Mouse (Mus musculus) urinary bladder, adult 18-20 months (tissue): ENCODE measurements around the gene Slc17a8.
"Not testable (repeated sequence)": the region's sequence is repeated elsewhere in the genome, so short reads cannot be mapped to it uniquely, and the experiment has no call there.

Experiments used
- DNase-seq, 2 experiments: peaks; one replicate each; pipeline ENCODE4 v3.0.0; 2022; ENCODE audit warnings: low spot score in 2 of 2, mixed read lengths in 2 of 2

The Slc17a8 gene

DNA sequence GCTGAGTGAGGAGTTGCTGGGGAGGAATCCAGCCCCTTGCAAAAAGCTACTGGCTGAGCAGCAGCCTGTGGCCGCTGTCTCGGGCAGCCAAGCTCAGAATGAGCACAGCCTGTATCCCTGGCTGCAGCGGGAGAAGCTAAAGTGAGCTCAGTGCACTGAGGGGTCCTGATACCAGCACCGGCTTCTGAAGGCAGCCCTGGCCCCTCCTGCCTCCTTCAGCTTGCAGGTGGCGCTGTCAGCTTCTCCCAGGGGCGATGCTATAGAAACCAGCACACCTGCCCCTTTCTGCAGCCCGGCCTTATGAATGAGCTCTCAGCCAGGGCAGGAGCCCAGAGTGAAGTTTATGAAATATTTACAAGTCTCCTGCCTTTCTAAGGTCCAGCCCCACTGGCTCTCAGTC is at the start of gene Slc17a8:
Slc17a8 (minus strand) TSS at position 125 of the 400 bp plus-strand sequence.
- DNase-seq, result no peak

DNA sequence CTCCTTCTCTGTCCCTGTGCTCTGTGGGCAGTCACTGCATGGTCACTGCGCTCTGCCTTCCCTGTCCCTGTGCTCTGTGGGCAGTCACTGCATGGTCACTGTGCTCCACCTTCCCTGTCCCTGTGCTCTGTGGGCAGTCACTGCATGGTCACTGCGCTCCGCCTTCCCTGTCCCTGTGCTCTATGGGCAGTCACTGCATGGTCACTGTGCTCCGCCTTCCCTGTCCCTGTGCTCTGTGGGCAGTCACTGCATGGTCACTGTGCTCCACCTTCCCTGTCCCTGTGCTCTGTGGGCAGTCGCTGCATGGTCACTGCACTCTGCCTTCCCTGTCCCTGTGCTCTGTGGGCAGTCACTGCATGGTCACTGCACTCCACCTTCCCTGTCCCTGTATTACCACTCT is 49.3 kb upstream of the Slc17a8 start:
- not testable (repeated sequence) for DNase-seq

DNA sequence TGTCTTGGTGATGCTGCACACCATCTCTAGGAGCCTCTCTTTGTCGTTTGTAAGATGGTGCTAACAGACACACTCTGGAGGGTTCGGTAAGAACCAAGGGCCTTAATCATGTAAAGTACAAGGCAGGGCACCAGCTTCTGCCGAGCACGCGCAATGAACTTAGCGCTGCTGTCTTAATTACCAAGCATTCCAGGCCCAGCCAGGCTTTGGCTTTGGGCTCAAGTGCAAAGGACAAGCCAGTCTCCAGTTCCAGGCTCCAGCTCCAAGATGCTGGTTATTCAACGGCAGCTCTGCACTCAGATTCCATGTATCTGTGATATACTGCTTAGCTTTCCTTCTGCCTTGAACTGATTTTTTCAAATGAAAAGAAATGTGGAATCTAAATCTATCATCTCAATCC is 46.5 kb upstream of the Slc17a8 start:
- no peak for DNase-seq

GRCm38 (mm10) chr10:89665679-89666078 is 44.6 kb upstream of the Slc17a8 start:
- no peak for DNase-seq

- DNase-seq, result no peak
Observed at GRCm38 (mm10) chr10:89664977-89665645, 44.1 kb upstream of the Slc17a8 start.

GRCm38 (mm10) chr10:89656366-89656765 is 35.3 kb upstream of the Slc17a8 start:
- DNase-seq, result no peak

DNA sequence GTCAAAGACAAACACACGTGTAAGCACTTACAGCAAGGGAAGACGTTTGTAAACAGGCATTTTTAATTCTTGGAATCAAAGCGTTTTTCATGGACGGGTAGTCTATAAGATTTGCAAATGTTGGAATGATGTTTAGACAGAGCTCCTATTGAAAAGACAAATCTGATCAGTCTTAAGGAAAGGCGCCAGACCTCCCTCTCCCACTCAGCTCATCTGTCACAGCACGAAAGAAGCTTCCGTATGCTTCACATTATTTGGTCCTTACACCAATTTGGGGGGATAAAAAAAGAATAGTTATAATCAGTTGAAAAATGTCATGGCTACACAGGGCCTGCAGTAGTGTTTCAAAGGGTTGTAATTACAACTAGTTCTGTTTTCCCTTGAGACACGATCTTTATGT is 31.9 kb upstream of the Slc17a8 start:
- DNase-seq, result no peak

- no peak for DNase-seq
Observed at GRCm38 (mm10) chr10:89651691-89652090, 30.6 kb upstream of the Slc17a8 start.

DNA sequence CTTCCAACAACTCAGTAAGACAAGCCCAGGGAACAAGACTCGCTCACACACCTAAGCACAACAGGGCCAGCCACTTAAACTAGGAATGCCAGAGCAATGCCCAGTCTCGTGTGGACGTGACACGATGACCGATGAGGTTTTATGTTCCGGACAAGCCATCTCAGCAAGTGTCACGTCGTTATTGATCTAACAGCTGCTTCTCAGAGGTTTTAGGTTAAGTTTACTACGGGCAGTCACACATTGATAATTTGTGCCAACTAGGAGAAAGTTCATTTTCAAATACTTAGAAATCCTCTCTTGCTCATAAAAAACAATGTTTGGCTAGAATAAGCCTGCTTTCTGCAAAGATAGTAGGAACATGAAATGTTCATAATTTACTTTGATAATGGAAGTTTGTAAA is 25.9 kb upstream of the Slc17a8 start:
- DNase-seq, result no peak

- no peak for DNase-seq
Observed at GRCm38 (mm10) chr10:89637001-89637400, 15.9 kb upstream of the Slc17a8 start.

DNA sequence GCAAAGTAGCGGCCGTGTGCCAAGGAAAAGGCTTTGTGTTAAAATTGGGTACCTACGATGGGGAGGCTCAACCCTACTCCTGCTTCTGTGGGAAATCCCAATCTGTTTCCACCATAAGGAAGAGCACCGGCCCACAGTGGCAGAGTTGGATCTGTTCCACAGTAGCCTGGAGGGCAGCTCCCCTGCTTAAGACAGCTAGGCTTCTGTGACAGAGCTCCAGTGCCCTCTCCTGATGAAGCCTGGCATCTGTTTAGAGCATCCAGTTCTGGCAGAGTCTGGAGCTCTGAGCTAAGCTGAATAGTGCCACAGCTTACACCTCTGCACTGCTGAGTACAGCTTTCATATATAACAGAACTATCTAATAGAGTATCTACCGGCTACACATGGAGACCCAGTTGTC is 14.0 kb upstream of the Slc17a8 start:
- DNase-seq, result no peak

- DNase-seq, result no peak
Observed at GRCm38 (mm10) chr10:89633736-89634426, 12.8 kb upstream of the Slc17a8 start.

- DNase-seq, result no peak
Observed at GRCm38 (mm10) chr10:89633121-89633520, 12.1 kb upstream of the Slc17a8 start.

DNA sequence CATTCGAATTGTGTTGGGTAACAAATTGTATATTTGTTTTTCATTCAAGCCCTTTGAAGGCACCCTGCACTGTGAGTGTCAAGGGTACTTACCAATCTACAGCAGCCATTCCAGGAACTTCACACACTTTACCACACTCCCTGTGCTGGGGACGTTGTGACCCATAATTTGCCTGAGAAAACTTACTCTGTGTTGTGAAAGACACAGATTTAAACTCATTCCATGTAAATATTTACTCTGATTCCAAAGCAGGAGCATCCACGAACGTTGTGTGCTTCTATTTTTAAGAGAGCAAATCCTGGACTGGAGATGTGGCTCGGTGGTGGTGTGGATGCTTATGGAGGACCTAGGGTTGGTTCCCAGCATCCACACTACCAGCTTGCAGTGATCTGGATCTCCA is 10.8 kb upstream of the Slc17a8 start:
- no peak for DNase-seq

- DNase-seq, result no peak
Observed at GRCm38 (mm10) chr10:89630564-89630963, 9.5 kb upstream of the Slc17a8 start.

GRCm38 (mm10) chr10:89630052-89630451 is 9.0 kb upstream of the Slc17a8 start:
- peak in 1 of 2 experiments; percentile 14 for DNase-seq

DNA sequence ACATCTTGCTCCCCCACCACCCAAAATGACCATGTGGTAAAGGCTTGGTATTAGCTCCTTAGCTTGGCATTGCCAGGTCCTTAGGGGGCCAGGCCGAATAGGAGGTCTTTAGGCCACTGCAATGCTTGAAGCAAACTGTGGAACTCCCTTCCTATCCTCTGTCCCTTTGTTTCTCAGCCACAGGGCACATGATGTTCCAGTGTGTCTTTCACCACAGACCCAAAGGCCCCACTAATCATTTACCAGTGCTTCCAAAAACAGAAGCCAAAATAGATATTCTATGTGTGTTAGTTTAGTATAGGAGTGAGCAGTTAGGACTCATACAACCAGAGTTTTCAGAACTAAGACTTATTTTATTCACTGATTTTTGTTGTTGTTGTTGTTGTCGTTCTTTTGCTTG is 5.7 kb upstream of the Slc17a8 start:
- no peak for DNase-seq

DNA sequence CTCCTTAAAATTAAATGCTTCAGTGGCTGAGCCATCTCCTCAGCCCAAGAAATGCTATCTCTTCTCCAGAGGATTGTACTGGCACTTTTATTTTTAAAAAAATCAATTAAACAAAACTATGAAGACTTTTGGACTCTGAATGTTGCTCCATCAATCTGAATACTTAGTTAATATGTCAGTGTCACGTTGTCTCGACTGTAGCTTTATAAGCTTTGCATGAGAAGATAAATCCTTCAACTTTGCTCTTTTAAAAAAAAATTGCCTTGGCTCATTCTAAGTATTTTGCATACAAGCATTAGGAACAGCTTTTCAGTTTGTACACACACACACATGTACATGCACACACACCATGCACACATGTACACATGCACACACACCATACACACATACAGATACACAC is 3.1 kb upstream of the Slc17a8 start:
- no peak for DNase-seq

GRCm38 (mm10) chr10:89599311-89599710 is 21.7 kb downstream of the Slc17a8 start:
- DNase-seq, result peak in 1 of 2 experiments; percentile 16

DNA sequence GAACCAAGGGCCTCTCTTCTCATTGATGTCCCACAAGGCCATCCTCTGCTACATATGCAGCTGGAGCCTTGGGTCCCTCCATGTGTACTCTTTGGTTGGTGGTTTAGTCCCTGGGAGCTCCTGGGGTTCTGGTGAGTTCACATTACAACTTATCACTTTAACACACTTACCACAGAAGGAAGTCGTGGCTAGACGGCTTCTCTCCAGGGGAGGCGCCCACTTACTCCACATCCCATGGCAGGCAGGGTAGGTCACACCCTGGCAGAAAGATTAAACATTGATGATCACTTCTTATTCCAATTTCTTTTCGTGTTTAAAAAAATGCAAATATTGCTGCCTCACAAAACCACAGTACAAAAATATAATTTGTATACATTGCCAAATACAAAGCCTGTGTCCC is 23.8 kb downstream of the Slc17a8 start:
- DNase-seq, result no peak

GRCm38 (mm10) chr10:89595935-89596334 is 25.1 kb downstream of the Slc17a8 start:
- no peak for DNase-seq

- no peak for DNase-seq
Observed at GRCm38 (mm10) chr10:89595514-89595913, 25.5 kb downstream of the Slc17a8 start.

DNA sequence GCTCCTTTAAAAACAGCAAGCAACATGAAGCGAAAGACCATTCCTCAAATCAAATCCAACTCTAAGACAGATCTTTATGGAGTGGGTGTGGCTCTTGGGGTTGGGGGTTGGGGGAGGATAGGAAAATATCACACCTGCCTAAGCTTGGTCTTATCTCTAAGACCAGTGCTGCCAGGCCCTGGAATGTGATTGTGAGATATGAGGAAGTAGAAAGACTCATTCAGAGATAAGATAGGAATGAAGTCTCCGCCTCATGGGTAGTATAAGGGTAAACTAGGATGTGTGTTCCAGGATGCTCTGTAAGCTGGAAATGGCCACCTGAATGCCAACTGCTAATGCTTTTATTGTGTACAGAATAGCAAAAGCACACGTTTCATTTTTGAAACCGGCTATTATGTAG is 26.7 kb downstream of the Slc17a8 start:
- DNase-seq, result no peak

DNA sequence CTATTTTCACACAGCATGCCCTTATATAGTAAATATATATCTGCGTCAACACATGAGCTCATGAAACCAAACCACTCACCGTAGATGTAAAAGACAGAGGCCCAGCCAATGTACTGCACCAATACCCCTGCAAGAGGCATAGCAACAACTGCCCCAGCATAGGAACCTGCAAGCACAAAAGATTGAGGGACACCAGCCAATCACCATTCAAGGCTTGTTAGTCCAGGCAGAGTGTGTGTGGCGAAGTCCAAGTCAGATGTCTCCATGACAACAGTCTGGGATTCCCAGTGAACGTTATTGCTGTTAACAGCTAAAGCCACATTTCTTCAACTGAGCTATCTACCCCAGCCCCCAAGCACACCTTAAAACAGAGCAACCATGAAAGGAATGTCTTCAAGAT is 28.3 kb downstream of the Slc17a8 start:
- DNase-seq, result no peak
